Mouse (Mus musculus) CH12.LX (cell line): ENCODE results near the gene Eml2.

Source experiments
- BHLHE40 ChIP-seq: IDR thresholded peaks from 2 replicates; pipeline ENCODE4 v1.6.1; 2011; ENCODE audit warnings: mild to moderate bottlenecking, low read depth, low read length, improper control_type of control experiment
- CHD2 ChIP-seq: IDR thresholded peaks from 2 replicates; pipeline ENCODE4 v1.6.1; 2011; ENCODE audit warnings: low read length, improper control_type of control experiment
- CTCF ChIP-seq, 2 experiments: IDR thresholded peaks in 1 of 2; conservative IDR thresholded peaks in 1 of 2; 2 replicates each; pipeline ENCODE4 v1.5.1; 2011 to 2012; ENCODE audit warnings: low read depth in 2 of 2, low read length in 2 of 2, improper control_type of control experiment in 1 of 2, inconsistent platforms in 1 of 2, mild to moderate bottlenecking in 1 of 2, moderate library complexity in 1 of 2
- ELF1 ChIP-seq: IDR thresholded peaks from 2 replicates; pipeline ENCODE4 v1.6.1; 2014; ENCODE audit warnings: low read depth, mild to moderate bottlenecking, inconsistent platforms, low read length, improper control_type of control experiment
- EP300 ChIP-seq: IDR thresholded peaks from 2 replicates; pipeline ENCODE4 v1.6.1; 2011; ENCODE audit warnings: low read length, improper control_type of control experiment
- GABPA ChIP-seq: IDR thresholded peaks from 2 replicates; pipeline ENCODE4 v1.6.1; 2012; ENCODE audit warnings: low read depth, low read length, improper control_type of control experiment, inconsistent platforms; ENCODE audit not compliant: insufficient replicate concordance
- KAT2A ChIP-seq: IDR thresholded peaks from 2 replicates; pipeline ENCODE4 v1.6.1; 2012; ENCODE audit warnings: low read length, improper control_type of control experiment, inconsistent platforms; ENCODE audit not compliant: insufficient replicate concordance
- MAFK ChIP-seq: IDR thresholded peaks from 2 replicates; pipeline ENCODE4 v1.6.1; 2011; ENCODE audit warnings: low read length, improper control_type of control experiment; ENCODE audit not compliant: insufficient replicate concordance
- POLR2A ChIP-seq: IDR thresholded peaks from 2 replicates; pipeline ENCODE4 v1.6.1; 2011; ENCODE audit warnings: low read depth, mild to moderate bottlenecking, improper control_type of control experiment, low read length
- POLR2AphosphoS2 ChIP-seq: IDR thresholded peaks from 2 replicates; pipeline ENCODE4 v1.6.1; 2011; ENCODE audit warnings: low read depth, low read length, improper control_type of control experiment
- RCOR1 ChIP-seq: conservative IDR thresholded peaks from 2 replicates; pipeline ENCODE4 v1.6.1; 2012; ENCODE audit warnings: low read depth, mild to moderate bottlenecking, inconsistent platforms, low read length, improper control_type of control experiment
- USF2 ChIP-seq: conservative IDR thresholded peaks from 2 replicates; pipeline ENCODE4 v1.6.1; 2011; ENCODE audit warnings: low read depth, low read length, improper control_type of control experiment
- ZKSCAN1 ChIP-seq: IDR thresholded peaks from 2 replicates; pipeline ENCODE4 v1.6.1; 2012; ENCODE audit warnings: low read depth, inconsistent platforms, low read length, improper control_type of control experiment, borderline replicate concordance
- ZNF384 ChIP-seq: IDR thresholded peaks from 2 replicates; pipeline ENCODE4 v1.6.1; 2012; ENCODE audit warnings: low read depth, low read length, improper control_type of control experiment, inconsistent platforms

DNA sequence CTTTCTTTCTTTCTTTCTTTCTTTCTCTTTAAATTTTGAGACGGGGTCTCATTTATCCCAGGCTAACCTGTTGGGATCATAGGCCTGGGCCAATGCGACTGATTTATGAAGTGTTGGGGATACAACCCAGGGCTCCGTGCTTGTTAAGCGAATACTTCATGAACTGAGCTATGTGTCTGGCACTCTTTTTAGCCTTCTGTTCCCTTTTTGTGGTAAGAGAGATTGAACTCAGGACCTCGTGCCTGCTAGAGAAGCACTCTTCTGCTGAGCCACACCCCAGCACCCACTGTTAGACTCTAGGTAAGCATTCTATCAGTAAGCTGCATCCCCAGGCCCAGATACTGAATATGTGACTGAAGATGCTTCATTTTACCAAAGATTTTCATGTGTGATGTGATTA, 41.3 kb downstream of the Eml2 start:
- TF ChIP-seq GABPA: no peak
- no peak for TF ChIP-seq CTCF (conservative IDR thresholded peaks at IDR 0.05 in 1 of 2, IDR thresholded peaks at IDR 0.05 in 1 of 2; ENCODE audit: low read depth in 2 of 2, low read length in 2 of 2)
- TF ChIP-seq ZKSCAN1: no peak
- no peak for TF ChIP-seq POLR2A
- no peak for TF ChIP-seq USF2
- TF ChIP-seq KAT2A: no peak
- no peak for TF ChIP-seq EP300
- no peak for TF ChIP-seq MAFK
- TF ChIP-seq ZNF384: no peak
- no peak for TF ChIP-seq BHLHE40
- TF ChIP-seq CHD2: no peak
- TF ChIP-seq POLR2AphosphoS2: no peak
- TF ChIP-seq ELF1: no peak
- no peak for TF ChIP-seq RCOR1
